Mouse (Mus musculus): ENCODE measurements around the gene Coro7. TPM values are rescaled to one million over a fixed set of nuclear protein-coding genes. Genes with fewer than 3 reads are reported as not detected.

Coro7 gene
- 9.8 and 10.5 TPM in 2 replicates for polyA plus RNA-seq (2012; rRNA removed)

GRCm38 (mm10) chr16:4679121-4680018 lies at the start of gene Coro7:
TSS of gene Coro7 (minus strand) at chr16:4679777.

GRCm38 (mm10) chr16:4725780-4726527 lies 46.4 kb upstream of the Coro7 start, which contains the start of gene Hmox2:
TSS of gene Hmox2 (plus strand) at chr16:4726361.

GRCm38 (mm10) chr16:4718753-4719518 lies 39.4 kb upstream of the Coro7 start, which contains the start of gene Nmral1:
TSS of gene Nmral1 (minus strand) at chr16:4719356.

GRCm38 (mm10) chr16:4639831-4640237 lies 39.7 kb downstream of the Coro7 start, which contains the start of the genes Vasn and Dnaja3:
TSS of gene Vasn (plus strand) at chr16:4639941.
TSS of gene Dnaja3 (plus strand) at chr16:4639989.

GRCm38 (mm10) chr16:4624481-4625110 lies 55.0 kb downstream of the Coro7 start, which contains the start of gene Pam16:
TSS of gene Pam16 (minus strand) at chr16:4624988.

GRCm38 (mm10) chr16:4593971-4594813 lies 85.4 kb downstream of the Coro7 start, which contains the start of gene Glis2:
TSS of gene Glis2 (plus strand) at chr16:4594713.

Other genes starting within 250 kb of the Coro7 start
- gene Srl, start 138.0 kb downstream of the Coro7 start, polyA plus RNA-seq (2012; rRNA removed): 2.2 TPM in 2 replicates
- gene Tfap4, start 119.9 kb downstream of the Coro7 start, polyA plus RNA-seq (2012; rRNA removed): 6.4 and 7.0 TPM in 2 replicates
- gene Glis2, start 85.1 kb downstream of the Coro7 start, polyA plus RNA-seq (2012; rRNA removed): 2.5 and 2.9 TPM in 2 replicates
- gene Pam16, start 54.8 kb downstream of the Coro7 start, polyA plus RNA-seq (2012; rRNA removed): 41.7 and 43.7 TPM in 2 replicates
- gene Vasn, start 39.8 kb downstream of the Coro7 start, polyA plus RNA-seq (2012; rRNA removed): 2.4 TPM in 2 replicates
- 16.9 and 20.8 TPM in 2 replicates for gene Dnaja3, start 39.8 kb downstream of the Coro7 start, polyA plus RNA-seq (2012; rRNA removed)
- gene Nmral1, start 39.6 kb upstream of the Coro7 start, polyA plus RNA-seq (2012; rRNA removed): 36.8 and 39.8 TPM in 2 replicates
- gene Hmox2, start 46.6 kb upstream of the Coro7 start, polyA plus RNA-seq (2012; rRNA removed): 20.8 and 23.4 TPM in 2 replicates
- gene Cdip1, start 110.5 kb upstream of the Coro7 start, polyA plus RNA-seq (2012; rRNA removed): 8.9 and 9.6 TPM in 2 replicates
- gene 4930562C15Rik, start 155.6 kb upstream of the Coro7 start, polyA plus RNA-seq (2012; rRNA removed): not detected in 2 replicates
- gene Ubald1, start 200.5 kb upstream of the Coro7 start, polyA plus RNA-seq (2012; rRNA removed): 5.2 and 5.5 TPM in 2 replicates
- 12.4 and 15.5 TPM in 2 replicates for gene Mgrn1, start 206.5 kb upstream of the Coro7 start, polyA plus RNA-seq (2012; rRNA removed)

All from liver, embryonic 14 days (tissue).